Mouse (Mus musculus) adrenal gland, adult 2 months (tissue): ENCODE data around the gene Cabin1. TPM values are rescaled to one million over a fixed set of nuclear protein-coding genes. Genes with fewer than 3 reads are reported as not detected.

Experiments
- DNase-seq: peaks from one replicate; pipeline ENCODE4 v3.0.0; 2021
- long read RNA-seq: library from polyadenylated mRNA; stranded (forward); transcript quantifications from one replicate; pipeline ENCODE4 v2.0.0, GENCODE M21; 2021
- polyA plus RNA-seq: library from polyadenylated mRNA; depleted of rRNA; stranded (reverse); fragments of >200 nt; gene quantifications from 2 replicates; pipeline ENCODE4 v1.2.3, GENCODE M21; 2012; rRNA removed
- total RNA-seq, 2 experiments: library from RNA; stranded (reverse); gene quantifications; 2 replicates each; pipeline ENCODE4 v1.2.3; 2021

Cabin1 gene
- total RNA-seq (10 to 100 TPM; 24.2 to 31.9 TPM), polyA plus RNA-seq (38.4 and 42.6 TPM in 2 replicates)
- long read RNA-seq, partial matches to known transcripts: 4 of 7 reads
- long read RNA-seq, other reads (novel, unspliced or antisense): 3 of 7 reads

- DNase-seq: peak; percentile 97
Observed at GRCm38 (mm10) chr10:75763682-75764518, at the start of gene Cabin1. TSS of gene Cabin1 (minus strand) at chr10:75764341.

DNA sequence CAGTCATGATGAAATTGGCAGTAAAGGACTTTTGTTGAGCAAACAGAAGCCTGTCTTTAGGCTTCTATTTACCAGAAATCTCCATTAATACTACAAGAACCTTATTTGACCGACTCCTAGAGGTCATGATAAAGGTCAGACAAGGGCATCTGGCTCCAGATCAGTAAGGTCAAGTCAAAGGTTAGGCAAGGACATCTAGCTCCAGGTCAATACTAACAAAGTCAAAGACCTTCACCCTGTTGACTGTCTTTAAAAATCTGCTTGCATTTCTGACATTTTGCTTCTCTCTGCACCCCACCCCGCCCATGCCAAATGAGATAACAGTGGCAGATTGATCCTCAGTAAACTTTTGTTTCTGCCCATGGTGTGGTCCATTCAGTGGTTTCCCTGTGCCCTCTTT, 40.1 kb upstream of the Cabin1 start:
- no peak for DNase-seq

- peak; percentile 78 for DNase-seq
Observed at GRCm38 (mm10) chr10:75798176-75798696, 34.1 kb upstream of the Cabin1 start, which contains the start of gene Gstt1. TSS of gene Gstt1 (minus strand) at chr10:75798584.

- DNase-seq: peak; percentile 72
Observed at GRCm38 (mm10) chr10:75797619-75798175, 33.6 kb upstream of the Cabin1 start.

- DNase-seq: no peak
Observed at GRCm38 (mm10) chr10:75796731-75797516, 32.8 kb upstream of the Cabin1 start.

DNA sequence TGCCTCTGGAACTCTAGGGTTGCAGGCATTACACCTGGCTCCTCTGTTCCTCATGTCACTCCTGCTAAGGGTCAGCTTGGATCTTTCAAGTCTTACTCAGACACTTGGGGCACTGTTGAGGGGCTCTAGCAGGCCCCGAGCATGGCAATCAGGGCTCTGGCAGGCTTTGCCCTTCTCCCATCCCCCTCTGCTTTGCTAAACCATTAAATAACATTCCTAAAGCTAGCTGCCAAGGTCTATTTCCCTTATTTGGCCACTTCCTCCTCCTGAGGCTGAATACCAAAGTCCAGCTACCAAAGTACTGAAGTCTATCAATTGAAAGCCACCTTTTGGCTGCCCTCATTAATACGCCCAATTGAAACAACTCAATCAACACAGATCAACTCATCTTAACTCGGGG, 30.7 kb upstream of the Cabin1 start:
- peak; percentile 51 for DNase-seq

- no peak for DNase-seq
Observed at GRCm38 (mm10) chr10:75790773-75791172, 26.6 kb upstream of the Cabin1 start.

DNA sequence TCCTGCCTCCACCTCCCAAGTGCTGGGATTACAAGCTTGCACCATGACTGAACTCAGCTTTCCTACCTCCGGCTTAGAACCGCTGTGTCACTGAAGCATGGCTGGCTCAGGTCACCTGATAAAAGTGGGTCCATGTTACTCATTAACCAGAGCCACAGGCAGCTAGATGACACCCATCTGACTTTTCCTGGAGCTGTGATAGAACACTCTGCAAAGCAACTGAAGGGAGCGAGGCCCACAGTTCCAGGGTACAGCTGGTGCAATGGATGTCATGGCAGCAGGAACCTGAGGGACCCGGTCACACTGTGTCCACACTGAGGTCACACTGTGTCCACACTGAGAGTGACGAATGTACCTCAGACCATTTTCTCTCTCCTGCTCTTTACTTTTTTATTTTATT, 25.7 kb upstream of the Cabin1 start:
- no peak for DNase-seq

DNA sequence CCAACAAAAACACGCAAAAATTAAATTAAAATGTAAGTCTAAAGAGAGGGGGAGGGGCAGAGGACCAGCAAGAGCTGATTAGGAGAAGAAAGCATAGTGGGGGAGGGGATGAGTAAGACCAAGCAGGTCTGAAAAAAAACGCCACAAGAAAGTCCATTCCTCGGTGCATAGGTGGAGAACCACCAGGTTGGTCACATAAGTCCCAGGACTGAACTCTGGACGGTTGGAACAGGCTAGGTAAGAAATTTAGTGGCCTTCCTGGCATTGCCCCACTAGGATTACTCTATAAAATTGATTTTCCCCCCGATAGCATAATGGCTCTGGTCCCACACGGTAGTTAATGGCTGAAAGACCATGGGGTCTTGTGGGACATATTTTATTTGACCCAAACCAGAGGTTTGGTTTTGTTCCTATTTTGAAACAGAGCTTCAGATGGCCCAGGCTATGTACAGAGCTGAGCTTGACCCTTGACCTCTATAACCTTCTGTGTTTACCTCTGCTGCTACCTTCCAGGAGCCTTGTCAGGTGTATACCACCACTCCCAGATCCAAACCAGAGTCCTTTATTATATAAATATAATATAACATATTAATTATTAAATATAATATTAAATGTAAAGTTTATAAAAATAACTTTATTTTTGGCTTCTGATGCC, 25.1 kb upstream of the Cabin1 start:
- DNase-seq: no peak

DNA sequence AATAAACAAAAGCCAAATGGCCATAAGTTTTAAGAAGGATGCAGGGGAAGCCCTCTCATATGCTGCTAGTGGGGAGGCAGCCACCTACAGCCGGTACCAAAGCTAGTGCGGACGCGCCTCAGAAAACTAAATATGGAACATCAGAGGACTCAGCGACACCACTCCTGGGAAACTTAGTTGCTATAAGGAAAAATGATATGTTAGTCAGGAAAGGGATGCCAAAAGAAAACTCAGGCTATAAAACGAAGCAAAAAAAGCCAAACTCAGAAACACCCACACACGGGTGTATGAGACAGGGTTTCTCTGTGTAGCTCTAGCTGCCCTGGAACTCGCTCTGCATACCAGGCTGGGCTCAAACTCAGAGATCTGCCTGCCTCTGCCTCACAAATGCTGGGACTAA, 24.1 kb upstream of the Cabin1 start:
- DNase-seq: no peak

DNA sequence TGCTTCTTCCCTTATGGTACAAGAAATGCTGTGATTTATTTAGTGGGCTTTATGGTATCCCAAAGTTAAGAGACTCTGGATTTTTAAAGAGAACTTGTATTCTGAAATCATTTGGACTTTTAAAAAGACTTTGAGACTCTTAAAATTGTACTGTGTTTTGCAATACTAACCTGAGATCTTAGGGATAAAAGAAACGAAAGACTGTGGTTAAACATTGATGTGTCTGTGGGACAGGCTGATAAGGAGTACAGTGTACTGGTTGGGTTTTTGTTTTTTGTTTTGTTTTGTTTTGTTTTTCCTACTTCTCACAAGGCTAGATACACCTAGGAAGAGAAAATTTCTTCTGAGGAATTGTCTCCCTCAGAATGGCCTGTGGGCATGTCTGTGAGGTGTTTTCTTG, 21.3 kb upstream of the Cabin1 start:
- no peak for DNase-seq

DNA sequence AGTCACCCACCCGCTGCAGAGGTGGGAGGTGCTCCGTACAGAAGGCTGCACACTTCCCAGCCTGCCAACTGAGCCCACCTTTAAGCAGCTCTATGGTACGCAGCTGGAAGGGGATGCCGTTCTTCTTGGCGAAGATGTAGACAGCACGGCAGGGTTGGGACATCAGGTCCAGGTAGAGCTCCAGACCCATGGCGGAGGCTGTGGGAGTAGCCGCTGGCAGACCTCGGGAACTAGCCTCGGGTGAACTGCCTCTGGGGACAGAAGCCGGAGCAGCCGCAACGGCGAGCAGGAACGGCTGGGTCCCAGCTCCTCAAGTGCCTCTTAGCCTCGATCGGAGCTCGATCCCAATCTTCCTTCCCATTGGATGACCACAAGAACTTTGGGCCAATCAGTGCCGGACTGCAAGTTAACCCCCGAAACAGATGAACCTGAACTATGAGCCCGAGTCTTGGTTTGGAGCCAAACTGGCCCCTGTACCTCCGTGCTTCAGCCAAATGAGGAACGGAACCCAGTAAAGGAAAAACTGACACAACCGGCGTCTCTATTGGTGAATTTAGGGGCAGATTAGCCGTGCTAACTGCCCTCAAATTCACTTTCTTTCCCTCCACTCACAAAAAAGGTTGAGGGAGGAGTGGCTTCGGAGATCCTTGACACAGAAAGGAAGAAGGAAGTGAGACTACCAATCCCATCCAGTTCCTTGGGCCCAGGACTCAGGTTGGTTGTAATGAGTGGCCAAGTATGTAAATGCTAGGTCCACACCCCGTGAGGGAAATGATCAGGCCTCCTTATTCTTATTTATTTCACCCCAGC, 16.8 kb upstream of the Cabin1 start, which contains the start of the genes Gm20441 and Gstt3:
TSS of gene Gm20441 (minus strand) at position 186 of the 810 bp plus-strand sequence.
TSS of gene Gstt3 (minus strand) at position 646 of the 810 bp plus-strand sequence.
- peak; percentile 85 for DNase-seq

- no peak for DNase-seq
Observed at GRCm38 (mm10) chr10:75779206-75780174, 15.3 kb upstream of the Cabin1 start.

DNA sequence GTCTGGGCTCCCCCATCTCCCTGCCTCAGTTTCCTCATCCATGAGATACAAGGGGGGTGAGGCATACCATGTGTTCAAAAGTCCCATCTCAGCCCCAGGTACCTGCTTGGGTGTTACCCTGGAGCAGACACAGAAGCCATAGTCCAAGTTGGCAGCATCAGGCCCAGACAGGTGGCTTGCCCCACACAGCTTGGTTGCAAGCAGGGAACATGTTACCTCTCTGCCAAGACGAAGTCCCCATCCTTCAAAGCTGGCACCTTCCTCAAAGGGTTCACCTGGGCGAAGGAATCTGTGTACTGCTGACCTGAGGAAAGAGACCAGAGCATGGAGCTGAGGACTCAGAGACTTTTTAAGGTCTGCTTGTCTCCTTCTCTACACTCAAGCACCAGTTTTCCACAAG, 13.7 kb upstream of the Cabin1 start:
- no peak for DNase-seq

DNA sequence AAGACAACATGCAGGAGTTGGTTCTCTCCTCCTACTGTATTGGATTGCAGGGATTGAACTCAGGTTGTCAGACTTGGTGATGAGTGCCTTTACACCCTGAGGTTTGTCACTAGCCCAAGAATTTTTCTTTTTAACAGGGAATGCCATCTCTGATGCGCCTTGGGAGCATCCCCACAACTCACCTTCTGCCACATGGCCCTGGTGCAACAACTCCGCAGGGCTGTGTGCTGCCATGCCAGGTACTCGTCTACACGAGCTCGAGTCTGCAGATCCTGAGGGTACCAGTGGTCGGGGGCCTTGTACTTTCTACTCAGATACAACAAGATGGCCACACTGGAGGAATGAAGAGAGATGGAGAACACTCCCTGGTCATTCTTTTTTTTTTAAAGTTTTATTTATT, 12.4 kb upstream of the Cabin1 start:
- no peak for DNase-seq

- no peak for DNase-seq
Observed at GRCm38 (mm10) chr10:75774587-75774986, 10.4 kb upstream of the Cabin1 start.

GRCm38 (mm10) chr10:75774102-75774501, 10.0 kb upstream of the Cabin1 start:
- DNase-seq: no peak

DNA sequence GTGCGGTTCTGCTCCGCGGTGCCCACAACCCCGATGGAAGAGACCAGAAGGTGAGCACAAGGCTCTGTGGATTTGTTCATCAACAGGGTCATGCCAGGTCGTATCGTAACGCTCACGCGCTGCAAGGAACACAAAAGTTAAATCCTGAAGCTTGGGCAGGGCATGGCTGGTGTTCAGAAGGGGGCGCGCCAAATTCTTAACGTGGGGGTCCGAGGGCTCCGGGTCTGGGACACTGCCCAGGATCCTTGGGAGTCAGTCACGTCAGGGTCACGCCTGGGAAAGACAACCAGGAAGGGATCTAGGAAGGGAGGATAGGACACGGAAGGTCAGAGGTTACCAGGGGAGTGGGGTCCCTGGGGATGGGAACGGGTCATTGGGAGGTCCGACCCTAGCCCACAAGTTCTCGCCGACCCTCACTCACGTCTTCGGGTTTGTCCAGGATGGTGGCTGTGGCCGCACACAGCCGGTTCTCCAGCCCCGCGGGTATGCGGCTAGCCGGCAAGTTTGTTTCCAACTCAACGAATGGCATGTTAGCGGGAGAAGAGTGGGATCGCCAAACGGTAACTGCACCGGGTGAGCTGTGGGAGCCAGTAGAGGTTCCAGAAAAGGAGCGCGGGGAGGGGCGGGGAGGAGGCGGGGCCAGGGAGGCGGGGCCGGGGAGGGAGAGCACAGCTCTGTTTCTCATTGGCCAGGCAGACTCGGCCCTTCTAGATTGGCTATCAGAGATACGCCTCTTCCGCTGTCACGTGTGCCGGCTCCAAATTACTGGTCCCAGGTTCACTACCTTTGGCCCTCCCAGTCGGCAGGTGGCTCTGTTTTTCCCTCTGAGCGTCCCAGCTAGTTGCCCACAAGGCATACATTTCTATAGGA, 8.9 kb upstream of the Cabin1 start, which contains the start of gene Ddt:
TSS of gene Ddt (minus strand) at position 620 of the 870 bp plus-strand sequence.
- DNase-seq: peak; percentile 91
